Mouse (Mus musculus): Measurements from ENCODE around the gene Has3. TPM values are rescaled to one million over a fixed set of nuclear protein-coding genes. Genes with fewer than 3 reads are reported as not detected.
A peak's percentile ranks its signal among the peaks of the same experiment; 100 is the strongest.

The Has3 gene
- total and polyA plus RNA-seq, 2 experiments from 2014 or later = 0.63 to 20.0 TPM

DNA sequence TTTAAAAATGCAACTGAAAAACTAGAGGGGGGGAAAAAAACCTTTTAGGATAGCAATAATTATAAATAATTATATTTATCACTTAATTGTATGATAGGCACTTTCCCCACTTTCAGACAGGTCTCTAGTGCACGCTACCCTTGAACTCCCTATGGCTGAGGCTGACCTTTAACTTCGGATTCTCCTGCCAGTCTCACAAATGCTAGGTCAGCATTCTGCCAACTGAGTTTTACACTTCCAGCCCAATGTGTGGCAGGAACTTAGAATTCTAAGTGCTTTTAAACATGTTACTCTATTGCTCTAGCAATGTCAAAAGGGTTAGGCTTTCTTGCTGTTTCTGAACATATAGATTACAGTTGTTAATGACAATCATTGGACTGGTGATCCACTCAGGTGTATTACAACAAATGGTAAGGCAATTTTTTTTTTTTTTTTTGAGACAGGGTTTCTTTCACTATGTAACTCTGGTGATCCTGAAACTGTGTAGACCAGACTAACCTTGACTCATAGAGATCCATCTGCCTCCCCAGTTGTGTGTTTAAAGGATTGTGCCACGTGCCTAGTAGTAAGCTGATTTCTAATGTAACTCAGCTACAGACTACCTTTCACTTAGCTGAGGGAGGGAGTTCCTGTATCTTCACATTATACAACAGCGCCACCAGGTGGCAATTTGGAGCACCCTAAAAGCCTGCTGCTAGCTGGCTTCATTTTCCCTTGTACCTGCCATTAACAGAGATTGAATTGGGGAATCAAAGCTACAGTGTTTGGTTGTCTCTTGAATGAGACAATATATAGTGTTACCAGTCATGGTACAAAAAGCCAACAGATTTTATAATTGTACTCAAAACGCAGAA is 17.5 kb downstream of the Has3 start:
- Histone ChIP-seq H3K4me2 (ENCODE audit: low read depth, low read length) (no peak overlapping the region), H3K9ac (replicated peaks; ENCODE audit: low read length) (no peak overlapping the region), H3K27me3 (ENCODE audit: insufficient read depth, low read length) (no peaks in the 10 kb centered on the region), H3K4me3 (ENCODE audit: low read length) (no peak overlapping the region), H3K4me1 (ENCODE audit: insufficient read depth, low read length) (no peaks in the 10 kb centered on the region), H3K36me3 (ENCODE audit: insufficient read depth, low read length) (peaks cover 20% of the 10 kb centered on the region), H3K27ac (no peak overlapping the region), H3K9me3 (ENCODE audit: low read length) (no peaks in the 10 kb centered on the region)
- DNase-seq (ENCODE audit: low spot score) (peak; percentile 93), ATAC-seq (peak; percentile 80)
- TF ChIP-seq CTCF (IDR thresholded peaks at IDR 0.05; ENCODE audit: low read depth) = peak; percentile 93
- WGBS = 38% methylated on average over 5 of the region's 5 CpGs

- no peak for TF ChIP-seq CTCF (IDR thresholded peaks at IDR 0.05; ENCODE audit: low read depth)
- Histone ChIP-seq H3K9ac (replicated peaks; ENCODE audit: low read length) (no peak overlapping the region), H3K4me3 (ENCODE audit: low read length) (no peak overlapping the region), H3K27ac (no peak overlapping the region), H3K4me1 (ENCODE audit: insufficient read depth, low read length) (no peaks in the 10 kb centered on the region), H3K27me3 (ENCODE audit: insufficient read depth, low read length) (no peaks in the 10 kb centered on the region), H3K4me2 (ENCODE audit: low read depth, low read length) (no peak overlapping the region), H3K36me3 (ENCODE audit: insufficient read depth, low read length) (peaks cover 15% of the 10 kb centered on the region), H3K9me3 (ENCODE audit: low read length) (no peaks in the 10 kb centered on the region)
- ATAC-seq (no peak), DNase-seq (ENCODE audit: low spot score) (no peak)
- 90% methylated on average over 3 of the region's 3 CpGs for WGBS
Observed at GRCm38 (mm10) chr8:106888803-106889202, 18.8 kb downstream of the Has3 start.

DNA sequence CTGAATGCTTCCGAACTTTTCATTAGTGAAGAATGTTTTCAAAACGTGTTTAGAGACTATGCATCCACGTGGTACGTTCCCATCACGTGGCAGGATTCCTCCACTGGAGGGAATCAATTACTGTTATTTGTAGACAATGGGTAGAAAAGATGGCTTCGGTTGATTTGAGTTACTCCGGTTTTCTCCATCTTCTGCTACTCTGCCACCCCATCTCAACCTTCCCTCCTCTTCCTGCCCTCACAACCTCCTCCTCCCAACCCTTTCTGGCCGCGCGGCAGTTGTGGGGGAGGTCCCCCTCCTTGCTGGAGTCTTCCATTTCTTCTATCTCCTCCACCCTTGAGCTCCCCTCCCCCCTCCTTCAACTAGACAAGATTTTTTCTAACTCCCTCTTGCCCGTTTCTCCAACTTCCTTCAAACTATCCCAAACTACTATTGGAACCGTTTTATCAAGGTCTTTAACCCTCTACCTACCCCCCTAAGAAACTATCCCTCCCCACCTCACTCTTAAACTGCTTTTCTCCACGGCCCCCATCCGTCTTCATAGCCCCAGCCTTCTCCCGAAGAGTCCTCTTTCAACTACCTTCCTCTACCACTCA is 22.3 kb downstream of the Has3 start:
- no peaks in the 10 kb centered on the region for H3K4me1 ChIP-seq (ENCODE audit: insufficient read depth, low read length)
- H3K9ac ChIP-seq (replicated peaks; ENCODE audit: low read length) = peak overlapping the region; percentile 93
- DNase-seq (ENCODE audit: low spot score) (peak; percentile 53), ATAC-seq (no peak)
- under 1% methylated on average over 15 of the region's 15 CpGs for WGBS
- no peaks in the 10 kb centered on the region; the same call in 1 of the 2 replicates for H3K36me3 ChIP-seq (ENCODE audit: insufficient read depth, low read length)
- TF ChIP-seq CTCF (IDR thresholded peaks at IDR 0.05; ENCODE audit: low read depth) = no peak
- H3K27me3 ChIP-seq (ENCODE audit: insufficient read depth, low read length) = no peaks in the 10 kb centered on the region
- peak overlapping the region; percentile 93 for H3K27ac ChIP-seq
- peak overlapping the region; percentile 90 for H3K4me2 ChIP-seq (ENCODE audit: low read depth, low read length)
- H3K4me3 ChIP-seq (ENCODE audit: low read length) = peak overlapping the region; percentile 91
- H3K9me3 ChIP-seq (ENCODE audit: low read length) = no peaks in the 10 kb centered on the region

DNA sequence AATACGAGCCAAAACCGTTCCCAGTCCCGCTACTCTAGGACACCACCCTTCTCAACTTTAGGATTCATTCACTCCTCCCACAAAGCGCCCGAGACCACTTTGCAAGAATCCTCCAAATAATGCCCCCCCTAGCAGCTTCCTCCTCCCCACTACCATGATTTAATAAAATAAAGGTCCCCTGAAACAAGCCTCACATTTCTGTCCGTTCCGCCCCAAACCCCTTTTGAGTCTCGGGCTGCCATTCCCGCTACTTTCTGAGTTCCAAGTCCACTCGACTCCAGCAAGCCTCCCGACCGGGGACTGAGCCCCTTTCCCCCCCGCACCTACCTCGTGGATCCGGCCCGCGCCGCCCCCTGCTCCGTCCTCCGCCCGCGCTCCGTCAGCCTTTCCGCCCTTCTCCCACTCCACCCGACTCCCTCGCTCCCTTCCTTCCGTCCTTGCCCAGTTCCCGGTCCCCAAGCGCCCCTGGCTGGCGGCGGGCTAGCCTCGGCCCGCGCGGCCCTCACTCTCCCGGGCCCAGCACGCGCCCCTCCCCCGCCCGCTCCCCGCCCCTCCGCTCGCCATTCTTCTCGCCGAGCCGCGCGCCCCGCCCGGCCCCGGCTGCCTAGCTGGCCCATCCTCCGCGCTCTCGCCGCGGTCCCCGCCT is 22.9 kb downstream of the Has3 start:
- Histone ChIP-seq H3K36me3 (ENCODE audit: insufficient read depth, low read length) (peaks cover 1% of the 10 kb centered on the region; the same call in 1 of the 2 replicates), H3K27me3 (ENCODE audit: insufficient read depth, low read length) (no peaks in the 10 kb centered on the region), H3K4me1 (ENCODE audit: insufficient read depth, low read length) (no peaks in the 10 kb centered on the region), H3K9me3 (ENCODE audit: low read length) (no peaks in the 10 kb centered on the region), H3K4me3 (ENCODE audit: low read length) (peak overlapping the region; percentile 91), H3K4me2 (ENCODE audit: low read depth, low read length) (peak overlapping the region; percentile 90), H3K27ac (peak overlapping the region; percentile 93), H3K9ac (replicated peaks; ENCODE audit: low read length) (peak overlapping the region; percentile 93)
- ATAC-seq (peak; percentile 87), DNase-seq (ENCODE audit: low spot score) (no peak)
- 2% methylated on average over 56 of the region's 57 CpGs for WGBS
- TF ChIP-seq CTCF (IDR thresholded peaks at IDR 0.05; ENCODE audit: low read depth) = no peak

DNA sequence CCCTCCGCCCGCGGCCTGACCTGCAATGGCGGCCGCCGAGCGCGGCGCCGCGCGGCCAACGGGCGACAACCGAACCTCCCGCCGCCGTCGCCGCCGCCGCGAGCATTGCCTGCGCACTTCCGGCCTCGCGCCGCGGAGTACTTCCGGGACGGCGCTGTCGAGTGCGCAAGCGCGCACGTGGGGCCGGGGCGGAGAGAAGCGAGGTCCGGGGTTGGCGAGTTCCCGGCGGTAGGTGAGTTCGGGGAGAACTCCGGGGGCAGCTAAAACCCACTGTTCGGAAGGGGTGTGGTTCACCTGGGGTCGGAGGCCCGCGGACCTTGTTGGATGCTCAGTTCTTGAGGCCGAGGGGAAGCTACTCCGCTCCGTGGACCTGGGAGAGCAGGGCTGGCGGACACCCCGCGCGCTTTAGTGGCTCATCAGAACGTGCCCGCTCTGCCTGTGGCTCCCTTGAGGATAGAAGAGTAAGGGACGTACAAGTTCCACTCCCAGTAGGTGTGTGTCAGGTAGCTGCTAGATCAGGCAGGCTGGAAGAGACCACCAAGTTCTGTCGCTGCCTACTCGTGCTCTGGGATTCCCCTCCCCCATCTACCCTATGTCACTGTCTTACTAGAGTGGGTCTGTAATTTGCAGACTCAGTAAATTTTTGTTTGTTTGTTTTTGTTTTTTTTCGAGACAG is 23.6 kb downstream of the Has3 start, which contains the start of gene Utp4:
Utp4 (plus strand) TSS at position 156 of the 676 bp plus-strand sequence.
- peak; percentile 96 for ATAC-seq
- H3K27ac ChIP-seq = peak within 1 kb of the TSS; percentile 93
- TF ChIP-seq CTCF (IDR thresholded peaks at IDR 0.05; ENCODE audit: low read depth) = no peak
- H3K9me3 ChIP-seq (ENCODE audit: low read length) = no peaks in the 10 kb centered on the region
- peaks cover 4% of the 10 kb centered on the region; the same call in 1 of the 2 replicates for H3K36me3 ChIP-seq (ENCODE audit: insufficient read depth, low read length)
- no peaks in the 10 kb centered on the region for H3K4me1 ChIP-seq (ENCODE audit: insufficient read depth, low read length)
- peak within 1 kb of the TSS; percentile 91 for H3K4me3 ChIP-seq (ENCODE audit: low read length)
- DNase-seq (ENCODE audit: low spot score) = peak; percentile 95
- WGBS = under 1% methylated on average over 63 of the region's 63 CpGs
- no peaks in the 10 kb centered on the region for H3K27me3 ChIP-seq (ENCODE audit: insufficient read depth, low read length)
- peak within 1 kb of the TSS; percentile 93 for H3K9ac ChIP-seq (replicated peaks; ENCODE audit: low read length)
- H3K4me2 ChIP-seq (ENCODE audit: low read depth, low read length) = peak within 1 kb of the TSS; percentile 90

DNA sequence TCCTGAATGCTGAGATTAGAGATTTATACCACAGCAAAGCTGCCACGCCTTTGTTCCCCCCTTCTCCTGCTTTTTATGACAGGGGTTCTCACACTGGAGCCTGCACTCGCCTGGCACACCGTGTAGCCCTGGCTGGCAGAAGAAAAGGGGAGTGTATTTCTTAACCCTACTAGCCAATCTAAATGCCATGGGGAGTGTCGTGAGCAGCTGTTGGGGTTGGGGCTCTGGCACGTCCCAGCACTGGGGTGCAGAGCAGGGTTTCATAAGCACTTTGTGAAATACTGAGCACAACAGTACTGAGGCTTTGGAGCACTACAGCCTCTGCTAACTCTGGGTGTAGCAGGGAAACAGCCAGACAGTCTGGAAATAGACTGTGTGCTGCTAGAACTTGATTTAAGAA is 29.4 kb downstream of the Has3 start:
- Histone ChIP-seq H3K4me2 (ENCODE audit: low read depth, low read length) (no peak overlapping the region), H3K9ac (replicated peaks; ENCODE audit: low read length) (no peak overlapping the region), H3K36me3 (ENCODE audit: insufficient read depth, low read length) (peaks cover 50% of the 10 kb centered on the region), H3K9me3 (ENCODE audit: low read length) (no peaks in the 10 kb centered on the region), H3K27me3 (ENCODE audit: insufficient read depth, low read length) (no peaks in the 10 kb centered on the region), H3K27ac (no peak overlapping the region), H3K4me1 (ENCODE audit: insufficient read depth, low read length) (no peaks in the 10 kb centered on the region), H3K4me3 (ENCODE audit: low read length) (no peak overlapping the region)
- no peak for TF ChIP-seq CTCF (IDR thresholded peaks at IDR 0.05; ENCODE audit: low read depth)
- DNase-seq (ENCODE audit: low spot score) (no peak), ATAC-seq (no peak)
- 93% methylated on average over 5 of the region's 5 CpGs for WGBS
